Mouse (Mus musculus) c-Kit-positive CD71-positive TER-119-negative erythroid progenitor cells, embryonic 14.5 days (primary cell): ENCODE results near the gene Rhou.

Experiments used
- DNase-seq: peaks from one replicate; pipeline ENCODE4 v3.0.0-alpha.2; 2013; ENCODE audit warnings: low read depth

Gene Rhou

DNA sequence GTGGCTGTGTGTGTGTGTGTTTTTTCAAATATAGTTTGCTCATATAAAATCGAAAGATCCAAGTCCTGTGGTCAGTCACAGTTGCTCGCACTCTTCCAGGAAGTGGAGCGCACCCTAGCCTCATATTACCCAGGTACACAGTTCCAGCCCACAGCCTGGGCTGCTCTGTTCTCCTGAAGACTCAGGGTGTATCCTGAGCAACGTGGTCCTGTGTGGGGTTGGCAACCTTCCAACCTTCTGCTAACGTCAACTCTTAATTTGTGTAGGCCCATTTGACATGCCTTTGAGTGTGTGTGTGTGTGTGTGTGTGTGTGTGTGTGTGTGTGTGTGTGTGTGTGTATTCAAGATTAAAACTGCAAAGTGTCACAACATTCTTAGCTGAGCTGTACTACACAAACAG is 43.6 kb downstream of the Rhou start:
- DNase-seq, result no peak

DNA sequence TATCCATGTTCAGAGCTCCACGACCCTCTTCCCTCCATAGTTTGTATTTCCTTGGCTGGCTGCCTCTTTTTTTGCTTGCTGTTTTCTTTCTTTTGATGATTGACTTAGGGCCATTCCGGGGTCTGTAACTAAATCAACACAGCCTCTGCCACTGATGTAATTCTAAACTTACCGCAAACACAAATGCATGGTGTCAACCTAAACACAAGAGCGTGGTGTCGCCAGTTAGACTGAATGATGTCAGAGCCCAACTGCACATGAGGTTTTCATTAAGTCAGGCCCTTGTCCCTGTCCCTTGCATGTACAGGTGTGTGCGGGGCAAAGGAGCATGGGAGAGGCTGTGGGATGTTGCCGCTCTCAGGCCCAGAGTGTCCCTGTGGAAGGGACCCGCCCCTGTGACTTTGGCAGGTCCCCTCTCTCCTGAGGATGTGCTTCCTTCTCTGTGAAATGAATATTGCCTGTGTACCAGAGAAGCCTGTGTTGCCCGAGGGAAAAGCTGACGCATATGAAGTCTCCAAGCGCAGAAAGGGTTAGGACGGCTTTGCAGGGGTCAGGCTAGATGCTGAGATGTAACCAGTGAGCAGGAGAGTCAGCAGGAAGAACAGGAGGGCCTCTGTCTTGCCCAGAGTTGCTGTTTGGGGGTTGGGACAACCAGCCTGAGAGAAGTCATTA is 46.8 kb downstream of the Rhou start:
- DNase-seq, result no peak

DNA sequence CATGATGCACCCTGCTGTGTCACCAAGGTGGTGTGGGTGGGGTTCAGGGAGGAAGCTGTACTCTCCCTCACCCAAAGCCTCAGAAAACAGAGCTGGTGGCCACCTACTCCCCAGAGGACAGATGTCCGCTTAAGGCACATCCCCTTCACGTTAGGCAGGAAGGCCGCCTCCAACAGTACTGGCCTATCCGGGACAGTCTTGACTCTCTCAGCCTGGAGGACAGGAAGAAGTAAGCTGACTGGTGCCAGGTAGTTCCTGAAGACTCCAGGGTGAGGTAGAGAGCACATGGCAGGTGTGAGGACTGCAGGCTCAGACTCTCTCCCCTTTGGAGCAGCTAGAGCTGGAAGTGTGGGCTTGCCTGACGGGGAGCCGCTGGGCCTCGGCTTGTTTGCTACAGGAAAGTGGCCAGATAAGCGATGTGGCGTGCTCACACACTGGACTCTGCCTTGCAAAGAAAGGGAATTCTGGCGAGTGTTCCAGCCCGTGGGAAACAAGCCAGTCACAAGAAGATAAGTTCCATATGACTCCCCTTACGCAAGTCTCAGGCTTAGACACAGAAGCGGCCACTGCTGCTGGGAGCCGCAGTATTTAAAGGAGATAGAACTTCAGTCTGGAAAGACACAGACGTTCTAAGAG is 48.3 kb downstream of the Rhou start:
- no peak for DNase-seq

DNA sequence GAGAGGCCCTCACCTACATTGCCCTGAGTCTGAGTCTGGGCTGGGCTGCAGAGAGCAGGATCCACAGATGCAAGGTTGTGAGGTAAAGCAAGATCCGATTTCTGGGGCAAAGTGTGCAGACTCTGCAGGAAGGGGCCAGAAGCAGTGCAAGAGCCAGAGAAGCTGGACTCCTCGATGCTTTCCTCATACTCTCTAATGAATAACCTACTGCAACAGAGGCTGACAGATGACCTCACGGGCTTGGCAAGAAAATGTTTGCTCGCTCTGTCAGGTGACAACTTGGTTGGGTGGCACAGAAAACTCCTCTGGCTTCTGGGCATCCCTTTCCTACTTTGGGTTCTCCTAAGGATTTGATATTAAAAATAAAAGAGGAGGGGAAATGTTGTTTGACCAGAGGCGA is 51.6 kb downstream of the Rhou start:
- no peak for DNase-seq

DNA sequence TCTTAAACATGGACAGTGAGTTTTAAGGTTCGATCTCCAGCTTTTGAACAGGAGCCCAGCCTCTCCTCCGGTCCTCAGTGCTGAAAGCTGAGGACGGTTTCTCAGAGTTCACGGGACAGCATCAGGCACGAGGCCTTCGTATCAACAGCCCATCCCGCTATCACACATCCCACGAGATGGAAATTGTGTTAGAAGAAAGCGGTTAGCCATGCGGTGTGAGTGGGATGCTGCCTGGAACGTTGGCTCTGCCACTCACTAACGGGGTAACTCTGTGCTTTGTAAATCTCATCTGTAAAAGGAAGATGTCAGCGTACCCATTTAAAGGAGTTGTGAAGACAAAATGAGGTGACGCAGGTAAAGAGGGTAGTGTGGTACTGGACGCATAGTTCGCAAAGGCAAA is 53.4 kb downstream of the Rhou start:
- DNase-seq, result no peak

DNA sequence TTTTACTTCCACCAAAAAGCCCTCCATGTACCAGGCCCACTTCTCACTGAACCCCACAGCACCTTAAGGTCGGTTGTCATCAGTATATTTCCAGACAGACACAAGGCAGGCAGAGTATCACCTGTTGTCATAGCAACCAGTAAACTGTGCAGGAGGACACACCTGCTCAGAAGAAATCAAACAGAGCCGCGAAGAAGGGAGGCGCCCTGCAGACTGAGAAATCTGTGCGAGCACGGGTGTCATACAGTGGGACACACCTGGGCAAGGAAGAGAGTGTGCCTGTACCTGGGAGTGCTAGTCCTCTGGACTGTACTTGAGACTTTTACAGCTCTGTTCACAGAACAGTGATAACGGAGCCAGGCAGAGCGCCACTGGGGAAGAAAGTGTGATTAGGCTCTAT is 55.0 kb downstream of the Rhou start:
- no peak for DNase-seq

DNA sequence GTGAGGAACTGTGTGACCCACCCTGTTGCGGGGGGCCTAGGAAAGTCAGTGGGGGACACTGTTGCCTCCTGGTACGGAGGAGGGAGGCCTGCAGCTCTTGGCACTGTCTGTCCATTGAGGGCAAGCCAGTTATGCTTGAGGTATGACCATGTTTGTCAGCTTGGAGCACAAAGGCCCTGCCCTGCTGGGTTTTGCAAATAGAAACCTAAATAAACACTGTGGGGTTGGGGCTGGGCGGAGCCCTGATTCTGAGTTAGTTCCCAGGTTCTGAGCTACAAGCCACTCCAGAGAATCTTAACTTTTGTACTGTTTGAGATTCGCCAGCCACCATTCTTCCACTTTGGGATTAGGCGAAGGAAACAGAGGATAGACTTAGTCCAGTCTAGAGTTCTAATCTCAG is 56.6 kb downstream of the Rhou start:
- DNase-seq, result no peak
